Mouse (Mus musculus) megakaryocyte, embryonic 14.5 days (primary cell): Measurements from ENCODE around the gene Polr1a.

ENCODE experiments used
- FLI1 ChIP-seq: IDR thresholded peaks from 2 replicates; pipeline ENCODE4 v1.6.1; 2012; ENCODE audit warnings: low read length, inconsistent platforms, mixed read lengths
- GATA1 ChIP-seq: IDR thresholded peaks from 3 replicates; pipeline ENCODE4 v1.6.1; 2012; ENCODE audit warnings: mixed read lengths, low read length, inconsistent platforms, borderline replicate concordance

- TF ChIP-seq GATA1 (no peak), FLI1 (no peak)
Observed at GRCm38 (mm10) chr6:71967847-71968246, 59.0 kb downstream of the Polr1a start.
